Mouse (Mus musculus): ENCODE data around the gene Csrnp3. TPM values are rescaled to one million over a fixed set of nuclear protein-coding genes. Genes with fewer than 3 reads are reported as not detected.

Gene Csrnp3
- total RNA-seq, 2 experiments from 2014 or later, result 87.9 to 88.0 TPM

DNA sequence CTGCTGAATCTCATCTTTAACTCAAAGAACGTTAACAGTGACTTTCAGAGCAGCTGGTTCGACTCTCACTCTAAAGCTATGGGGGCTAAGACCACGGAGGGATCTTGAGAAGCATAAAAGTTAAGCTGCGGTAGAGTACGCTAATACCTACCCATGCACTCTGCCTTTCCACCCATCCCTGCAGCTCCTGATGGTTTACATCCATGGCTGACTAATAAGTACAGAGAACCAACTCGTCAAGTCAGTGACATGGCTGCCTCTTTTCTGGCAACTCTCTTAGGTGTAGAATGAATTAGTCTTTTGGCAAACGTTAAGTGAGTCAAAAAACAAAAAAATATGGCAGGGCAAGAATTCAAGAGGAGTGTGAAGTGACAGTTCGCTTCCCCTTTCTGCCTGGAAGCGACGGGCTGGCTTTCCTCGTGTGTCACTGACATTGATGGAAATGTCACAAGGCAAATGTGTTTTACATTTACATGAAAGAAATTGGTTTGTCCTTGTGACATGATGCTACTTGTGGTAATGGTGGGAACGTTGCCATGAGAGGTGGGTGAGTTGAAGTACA, 19.3 kb downstream of the Csrnp3 start:
- DNase-seq (ENCODE audit: low spot score in 2 of 2), result no peak

GRCm38 (mm10) chr2:65870919-65871582, 25.5 kb downstream of the Csrnp3 start:
- no peak for DNase-seq (ENCODE audit: low spot score in 2 of 2)

- DNase-seq (ENCODE audit: low spot score in 2 of 2), result no peak
Measured at GRCm38 (mm10) chr2:65891590-65891989, 46.0 kb downstream of the Csrnp3 start.

DNA sequence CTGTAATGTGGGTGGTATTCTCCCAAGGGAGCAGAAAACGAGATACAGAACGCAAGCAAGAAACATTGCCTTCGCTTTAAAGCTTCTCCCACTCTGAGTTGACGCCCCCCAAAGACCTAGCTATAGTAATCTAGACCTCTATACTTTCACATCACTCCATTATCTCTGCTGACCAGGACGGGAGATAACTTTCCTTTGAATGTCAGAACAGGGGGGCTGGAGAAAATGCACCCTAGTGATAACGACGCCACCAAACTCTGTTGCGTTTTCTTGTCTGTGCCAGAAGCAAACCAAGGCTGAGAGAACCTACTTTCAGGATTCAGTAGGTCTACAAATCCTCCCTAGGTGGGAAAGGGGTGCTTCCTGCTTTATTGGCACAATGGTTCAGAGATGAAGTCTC, 47.7 kb downstream of the Csrnp3 start:
- no peak for DNase-seq (ENCODE audit: low spot score in 2 of 2)

- DNase-seq (ENCODE audit: low spot score in 2 of 2), result no peak
Measured at GRCm38 (mm10) chr2:65894299-65894698, 48.7 kb downstream of the Csrnp3 start.

DNA sequence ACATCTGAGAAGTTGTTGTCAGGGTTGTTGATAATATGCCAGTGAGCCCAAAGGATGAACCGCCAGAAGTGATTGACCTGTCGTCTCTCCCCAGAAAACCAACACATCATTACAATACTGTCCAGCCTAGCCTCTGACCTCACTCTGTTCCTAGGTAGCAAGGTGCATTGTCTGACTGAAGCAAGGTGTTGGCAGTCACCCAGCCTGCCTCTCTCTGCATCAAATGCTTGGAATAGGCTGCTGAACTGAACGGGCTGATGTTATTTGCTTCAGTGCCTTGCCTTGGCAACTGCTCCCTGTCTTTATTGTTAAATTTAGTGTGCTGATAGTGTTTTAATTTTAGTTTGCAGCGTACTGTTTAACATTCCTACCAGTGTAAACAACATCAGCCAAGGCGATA, 51.0 kb downstream of the Csrnp3 start:
- DNase-seq (ENCODE audit: low spot score in 2 of 2), result peak in 1 of 2 experiments; percentile 23

- no peak for DNase-seq (ENCODE audit: low spot score in 2 of 2)
Measured at GRCm38 (mm10) chr2:65897084-65897483, 51.5 kb downstream of the Csrnp3 start.

GRCm38 (mm10) chr2:65899478-65899877, 53.9 kb downstream of the Csrnp3 start:
- no peak for DNase-seq (ENCODE audit: low spot score in 2 of 2)

DNA sequence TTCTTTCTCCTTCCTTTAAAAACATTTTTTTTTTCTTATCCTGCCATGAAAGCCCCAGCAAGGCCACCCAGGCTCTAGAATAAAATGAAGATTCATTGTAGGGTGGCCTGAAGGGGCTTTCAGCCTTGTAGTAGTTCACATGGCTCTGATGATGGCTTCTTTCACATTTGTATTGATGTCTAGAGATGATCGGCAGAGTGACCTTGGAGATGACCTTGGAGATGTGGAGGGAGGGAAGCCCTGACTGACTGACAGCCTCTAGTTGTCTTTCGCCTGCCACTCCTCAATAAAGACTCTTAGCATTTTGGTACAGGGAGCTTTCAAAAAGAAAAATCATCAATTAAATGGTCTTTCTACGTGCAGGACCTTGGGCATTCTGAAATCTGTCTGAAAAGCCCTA, 63.0 kb downstream of the Csrnp3 start:
- no peak for DNase-seq (ENCODE audit: low spot score in 2 of 2)

DNA sequence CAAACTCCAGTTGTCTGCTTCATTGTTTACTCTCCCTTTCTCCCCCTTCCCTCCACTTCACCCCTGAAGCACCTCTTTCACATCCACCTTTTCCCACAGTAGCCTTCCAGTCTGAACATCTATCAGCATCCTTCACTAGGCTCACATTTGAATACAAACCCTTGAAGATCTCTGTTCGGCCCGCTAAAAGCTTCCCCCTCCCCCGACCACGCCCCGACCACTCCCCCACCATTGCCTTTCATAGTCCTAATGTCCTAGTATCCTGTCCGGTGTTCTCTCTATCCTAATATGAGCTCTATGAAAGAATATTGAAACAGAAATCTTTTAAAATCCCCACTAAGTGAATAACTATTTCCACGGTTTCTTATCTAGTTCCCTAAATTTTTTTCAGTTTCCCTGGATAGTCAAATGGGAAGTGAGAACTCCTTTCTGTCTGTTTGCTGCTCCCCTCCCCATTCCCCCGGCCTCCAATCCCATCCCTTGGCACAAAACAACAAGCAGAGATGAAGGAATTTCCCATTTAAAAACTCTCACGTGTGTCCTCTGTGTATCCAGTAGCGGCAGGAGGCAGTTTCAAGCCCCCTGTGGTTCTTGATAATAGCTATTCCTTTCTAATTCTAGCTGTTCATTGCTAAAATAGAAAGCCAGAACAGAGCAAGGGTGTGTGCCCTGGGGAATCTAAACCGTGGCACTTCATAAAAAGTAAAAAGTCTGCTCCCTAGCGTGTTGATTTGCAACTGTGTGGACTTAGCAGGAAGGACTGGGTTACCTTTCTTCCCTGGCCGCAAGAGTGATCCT, 64.4 kb downstream of the Csrnp3 start:
- no peak for DNase-seq (ENCODE audit: low spot score in 2 of 2)

- no peak for DNase-seq (ENCODE audit: low spot score in 2 of 2)
Measured at GRCm38 (mm10) chr2:65915994-65916393, 70.4 kb downstream of the Csrnp3 start.

- DNase-seq (ENCODE audit: low spot score in 2 of 2), result no peak
Measured at GRCm38 (mm10) chr2:65920651-65921412, 75.3 kb downstream of the Csrnp3 start.

DNA sequence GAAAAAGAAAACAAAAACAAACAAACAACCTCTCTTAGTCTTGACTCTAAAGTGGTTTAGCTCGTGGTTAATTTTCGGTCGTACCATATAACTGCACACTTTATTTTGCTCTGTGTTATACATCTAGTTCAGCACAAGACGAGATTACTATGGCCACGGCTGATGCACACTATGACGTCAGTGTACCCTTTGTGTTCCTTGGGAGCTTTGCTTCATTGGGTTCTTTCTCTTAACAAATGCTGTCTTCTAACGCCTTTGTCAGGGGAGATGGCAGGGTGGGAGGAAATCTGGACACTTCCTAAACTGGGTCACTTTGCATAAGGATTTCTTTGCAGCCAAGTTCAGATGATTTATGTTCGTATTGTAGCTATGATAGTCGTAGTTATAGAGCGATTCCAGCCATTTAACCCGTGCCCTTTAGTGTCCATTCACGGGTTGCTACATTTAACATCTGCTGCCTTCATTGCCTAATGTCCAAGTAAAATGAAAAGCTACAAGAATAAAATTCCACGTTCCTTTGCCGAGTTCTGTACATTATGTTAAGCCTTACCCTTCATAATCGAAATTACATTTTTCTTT, 79.9 kb downstream of the Csrnp3 start:
- no peak for DNase-seq (ENCODE audit: low spot score in 2 of 2)

DNA sequence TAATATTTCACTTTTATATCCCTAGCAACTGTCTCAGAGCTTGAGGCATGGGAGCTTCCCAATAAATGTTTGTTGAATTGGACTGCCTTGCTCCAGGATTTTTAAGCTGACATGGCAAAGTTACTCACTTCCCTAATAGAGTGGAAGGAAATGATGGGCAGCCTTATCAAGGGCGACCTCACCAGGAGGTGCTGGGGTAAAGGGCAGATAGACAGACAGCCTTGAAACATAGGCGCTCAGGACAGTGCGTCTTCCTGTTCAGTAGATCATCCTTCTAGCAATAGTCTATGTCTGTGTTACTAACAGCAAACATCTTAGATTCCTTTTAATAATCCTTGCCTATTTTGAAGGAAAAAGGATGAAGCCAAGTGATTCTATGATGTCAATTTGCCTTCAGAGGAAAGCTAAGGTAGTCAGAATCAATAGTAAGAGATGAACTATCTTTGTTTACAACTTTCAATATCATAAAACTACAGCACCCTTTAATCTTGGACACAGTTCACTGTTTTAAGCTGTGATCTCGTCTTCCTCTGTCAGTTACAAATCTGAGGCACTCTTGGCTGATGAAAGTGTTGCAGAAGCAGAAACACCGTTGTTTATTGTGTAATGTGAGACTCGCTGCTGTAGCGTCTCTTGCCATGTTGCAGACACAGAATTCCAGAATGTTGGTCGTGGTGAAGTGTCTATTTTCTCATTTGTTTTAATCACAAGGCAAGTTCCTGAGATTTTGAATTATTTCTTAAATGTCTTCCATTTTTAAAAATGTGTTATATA, 81.6 kb downstream of the Csrnp3 start:
- DNase-seq (ENCODE audit: low spot score in 2 of 2), result no peak

- no peak for DNase-seq (ENCODE audit: low spot score in 2 of 2)
Measured at GRCm38 (mm10) chr2:65929286-65929685, 83.7 kb downstream of the Csrnp3 start.

DNA sequence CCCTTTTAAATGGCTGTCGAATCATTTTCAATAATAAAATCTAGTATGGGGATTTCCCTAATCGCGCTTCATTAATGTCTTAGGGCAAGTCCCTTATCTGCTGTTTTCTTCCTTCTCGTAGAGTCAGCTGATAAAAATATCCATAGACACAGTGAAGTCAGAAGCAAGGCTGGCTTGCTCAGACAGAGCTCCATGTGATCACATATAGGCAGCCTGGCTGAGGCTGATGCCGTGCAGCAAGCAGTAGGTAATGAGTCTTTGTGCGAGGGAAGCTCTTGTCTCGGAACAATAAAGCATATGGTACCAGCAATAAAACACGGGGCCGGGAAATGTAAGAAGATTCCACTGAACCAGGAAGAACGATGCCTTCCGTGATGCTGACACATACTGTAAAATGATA, 84.4 kb downstream of the Csrnp3 start:
- peak in 1 of 2 experiments; percentile 34 for DNase-seq (ENCODE audit: low spot score in 2 of 2)

DNA sequence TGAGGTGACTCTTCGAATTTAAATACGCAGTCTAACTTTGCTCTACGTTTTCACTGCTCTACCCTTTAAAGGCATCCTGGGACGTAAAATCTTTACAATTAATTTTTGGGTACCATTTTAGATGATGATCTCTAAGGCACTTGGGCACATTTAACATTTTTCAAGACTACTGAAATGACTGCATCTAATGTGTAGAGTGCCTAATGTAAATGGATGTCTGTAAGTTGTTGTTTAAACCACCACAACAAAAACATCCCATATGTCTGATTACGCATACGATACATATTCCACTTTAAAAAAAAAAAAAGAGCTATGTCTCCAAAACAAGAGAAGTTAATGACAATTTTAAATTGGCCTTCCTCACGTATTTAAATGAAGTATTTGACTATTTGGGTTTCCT, 85.7 kb downstream of the Csrnp3 start:
- DNase-seq (ENCODE audit: low spot score in 2 of 2), result no peak

GRCm38 (mm10) chr2:65931841-65932311, 86.3 kb downstream of the Csrnp3 start:
- DNase-seq (ENCODE audit: low spot score in 2 of 2), result peak; percentile 62 to 70

GRCm38 (mm10) chr2:65934099-65934498, 88.5 kb downstream of the Csrnp3 start:
- no peak for DNase-seq (ENCODE audit: low spot score in 2 of 2)

GRCm38 (mm10) chr2:65938900-65939299, 93.3 kb downstream of the Csrnp3 start:
- no peak for DNase-seq (ENCODE audit: low spot score in 2 of 2)

Data from layer of hippocampus, postnatal 10 days (tissue).